9 mouse cellular contexts compared by ENCODE assay signal in genomic region chrX:12151269-12151995, GRCm38 (mm10). TPM values are rescaled to one million over a fixed set of nuclear protein-coding genes. Genes with fewer than 3 reads are reported as not detected.
DNase-seq lines count a peak whose midpoint lies in the region; ATAC-seq and TF ChIP-seq lines count a peak whose summit lies in the region.
"Had no signal": no experiment of that assay in that cellular context is flagged by ENCODE, and none has a peak within 500 bp of the region (broad histone marks: within the 10 kb centered on the region; RNA-seq: fewer than 3 reads in every experiment).

No protein-coding gene starts in this region.

- no peak for TF ChIP-seq POLR2A in bone marrow macrophage, adult 2 months (IDR thresholded peaks at IDR 0.05; ENCODE audit: borderline replicate concordance, low read depth, low read length)
- TF ChIP-seq POLR2A in limb, embryonic 14.5 days (IDR thresholded peaks at IDR 0.05; ENCODE audit: borderline replicate concordance, extremely low read depth, insufficient read depth, insufficient read length), result no peak
- TF ChIP-seq POLR2A in olfactory bulb, adult 2 months (IDR thresholded peaks at IDR 0.05; ENCODE audit: insufficient read depth, low read depth, low read length), result no peak

- 3% methylated on average over 43 of the region's 43 CpGs for WGBS in forebrain, embryonic 15.5 days
- WGBS in limb, embryonic 14.5 days, result 2% methylated on average over 43 of the region's 43 CpGs
- 6% methylated on average over 43 of the region's 43 CpGs for WGBS in olfactory bulb, adult 2 months

- H3K9ac ChIP-seq in forebrain, embryonic 15.5 days (replicated peaks), result peak overlapping the region; percentile 35
- no peak overlapping the region for H3K9ac ChIP-seq in limb, embryonic 14.5 days (ENCODE audit: low read depth, low read length, severe bottlenecking)

- no peak for TF ChIP-seq CTCF in bone marrow macrophage, adult 2 months (IDR thresholded peaks at IDR 0.05; ENCODE audit: low read depth, low read length)
- no peak for TF ChIP-seq CTCF in olfactory bulb, adult 2 months (IDR thresholded peaks at IDR 0.05; ENCODE audit: insufficient read depth, low read depth, low read length)

- H3K36me3 ChIP-seq in forebrain, embryonic 15.5 days, result no peaks in the 10 kb centered on the region
- H3K36me3 ChIP-seq in limb, embryonic 14.5 days (ENCODE audit: control insufficient read depth, insufficient read depth, low read length), result no peaks in the 10 kb centered on the region

- H3K4me2 ChIP-seq in forebrain, embryonic 15.5 days (replicated peaks), result peak overlapping the region; percentile 52
- H3K4me2 ChIP-seq in limb, embryonic 14.5 days (replicated peaks; ENCODE audit: low read depth, low read length, severe bottlenecking), result peak overlapping the region; percentile 52

- H3K27ac ChIP-seq in bone marrow macrophage, adult 2 months (ENCODE audit: insufficient read depth, low read depth, low read length), result no peak overlapping the region
- 0 out of 2 replicates have a peak overlapping the region, but pooled peaks have one; percentile 15 for H3K27ac ChIP-seq in forebrain, embryonic 15.5 days (replicated peaks)
- no peak overlapping the region for H3K27ac ChIP-seq in limb, embryonic 14.5 days (replicated peaks; ENCODE audit: low read depth, low read length)
- H3K27ac ChIP-seq in olfactory bulb, adult 2 months (ENCODE audit: insufficient read depth, low read depth, low read length), result no peak overlapping the region; the same call in 1 of the 2 replicates

- no peaks in the 10 kb centered on the region for H3K9me3 ChIP-seq in forebrain, embryonic 15.5 days
- H3K9me3 ChIP-seq in limb, embryonic 14.5 days (ENCODE audit: control insufficient read depth, low read length), result no peaks in the 10 kb centered on the region

- no peaks in the 10 kb centered on the region for H3K4me1 ChIP-seq in bone marrow macrophage, adult 2 months (ENCODE audit: control insufficient read depth, insufficient read depth, low read length)
- peaks cover 31% of the 10 kb centered on the region for H3K4me1 ChIP-seq in forebrain, embryonic 15.5 days
- H3K4me1 ChIP-seq in limb, embryonic 14.5 days (ENCODE audit: control insufficient read depth, insufficient read depth, low read length), result peaks cover 14% of the 10 kb centered on the region; the same call in 1 of the 2 replicates
- H3K4me1 ChIP-seq in olfactory bulb, adult 2 months (ENCODE audit: control insufficient read depth, insufficient read depth, low read length), result peaks cover 22% of the 10 kb centered on the region

- peaks cover 30% of the 10 kb centered on the region for H3K27me3 ChIP-seq in forebrain, embryonic 15.5 days
- peaks cover 26% of the 10 kb centered on the region for H3K27me3 ChIP-seq in limb, embryonic 14.5 days (ENCODE audit: control insufficient read depth, insufficient read depth, low read length)

- ATAC-seq in forebrain, embryonic 15.5 days (replicated peaks), result peak; percentile 57
- ATAC-seq in limb, embryonic 14.5 days (ENCODE audit: low FRiP score, low read depth), result no peak
- ATAC-seq in megakaryocyte-erythroid progenitor cell, adult 5-6 weeks (replicated peaks; ENCODE audit: low FRiP score, low TSS enrichment, poor library complexity, severe bottlenecking), result no peak

- DNase-seq in left cerebral cortex, postnatal 14 days (ENCODE audit: low spot score in 2 of 2), result peak; percentile 54 to 62
- no peak for DNase-seq in left cerebral cortex, adult 18-20 months (ENCODE audit: low spot score in 2 of 2)
- no peak for DNase-seq in limb, embryonic 14.5 days (ENCODE audit: low spot score)
- DNase-seq in yolk sac, embryonic 10.5 days (ENCODE audit: low spot score), result no peak

- H3K4me3 ChIP-seq in bone marrow macrophage, adult 2 months (ENCODE audit: insufficient read depth, low read length), result peak overlapping the region; percentile 43
- H3K4me3 ChIP-seq in forebrain, embryonic 15.5 days, result peak overlapping the region; percentile 34
- H3K4me3 ChIP-seq in limb, embryonic 14.5 days (replicated peaks; ENCODE audit: low read length), result peak overlapping the region; percentile 24
- peak overlapping the region; percentile 41 for H3K4me3 ChIP-seq in olfactory bulb, adult 2 months (ENCODE audit: insufficient read depth, low read depth, low read length)
- H3K4me3 ChIP-seq: myocyte had no signal

- intact Hi-C loops in left cerebral cortex, postnatal 14 days (cut with DNase I), result loop anchor here (10.0 kb wide), 2 partner anchors 147 to 487 kb away; no protein-coding TSS in a partner anchor

RNA-seq across cellular contexts. Expression of gene Bcor, which starts 8.7 kb away (rescaled TPM):
- 10 to 100 TPM; 27.1 to 27.4 TPM for total RNA-seq in left cerebral cortex, postnatal 14 days (2021)
- total RNA-seq in left cerebral cortex, adult 18-20 months (2021), result 10 to 100 TPM; 36.2 to 37.7 TPM
- polyA plus RNA-seq in bone marrow macrophage, adult 2 months (2012; ENCODE audit: insufficient read depth, insufficient read length, missing spikeins), result 9.8 and 11.4 TPM in 2 replicates
- polyA plus RNA-seq in forebrain, embryonic 15.5 days (2015; fragmentation: Nextera tagmentation; extraction: Ambion mirVana), result 18.6 and 18.8 TPM in 2 replicates
- 20.0 and 22.5 TPM in 2 replicates for polyA plus RNA-seq in limb, embryonic 14.5 days (2012; rRNA removed)
- polyA plus RNA-seq in limb, embryonic 14.5 days (2014; fragmentation: Nextera tagmentation; extraction: Ambion mirVana), result 17.0 and 18.1 TPM in 2 replicates
- polyA plus RNA-seq in olfactory bulb, adult 2 months (2012; ENCODE audit: insufficient read depth, insufficient read length, low replicate concordance, missing spikeins), result not detected in 2 replicates
- total RNA-seq in megakaryocyte-erythroid progenitor cell, adult 5-6 weeks (2014; fragmentation: Nextera tagmentation), result 35.6 and 39.2 TPM in 2 replicates
- total RNA-seq in megakaryocyte-erythroid progenitor cell, adult 5-6 weeks (2017), result 27.5 and 28.9 TPM in 2 replicates

Comparison
In these comparisons a context has a peak if more than half of its experiments do, and no peak if none do; other contexts are left out.
1. DNase-seq: peak in left cerebral cortex, postnatal 14 days (2 of 2); none in left cerebral cortex, adult 18-20 months (0 of 2), limb, embryonic 14.5 days (single experiment) and yolk sac, embryonic 10.5 days (single experiment).
2. Peak in every context shown above with its lines, with median percentiles within 50 percentile points of each other: H3K4me3 ChIP-seq.